Mouse (Mus musculus): ENCODE measurements around the gene Cnksr3.

Cnksr3 gene

DNA sequence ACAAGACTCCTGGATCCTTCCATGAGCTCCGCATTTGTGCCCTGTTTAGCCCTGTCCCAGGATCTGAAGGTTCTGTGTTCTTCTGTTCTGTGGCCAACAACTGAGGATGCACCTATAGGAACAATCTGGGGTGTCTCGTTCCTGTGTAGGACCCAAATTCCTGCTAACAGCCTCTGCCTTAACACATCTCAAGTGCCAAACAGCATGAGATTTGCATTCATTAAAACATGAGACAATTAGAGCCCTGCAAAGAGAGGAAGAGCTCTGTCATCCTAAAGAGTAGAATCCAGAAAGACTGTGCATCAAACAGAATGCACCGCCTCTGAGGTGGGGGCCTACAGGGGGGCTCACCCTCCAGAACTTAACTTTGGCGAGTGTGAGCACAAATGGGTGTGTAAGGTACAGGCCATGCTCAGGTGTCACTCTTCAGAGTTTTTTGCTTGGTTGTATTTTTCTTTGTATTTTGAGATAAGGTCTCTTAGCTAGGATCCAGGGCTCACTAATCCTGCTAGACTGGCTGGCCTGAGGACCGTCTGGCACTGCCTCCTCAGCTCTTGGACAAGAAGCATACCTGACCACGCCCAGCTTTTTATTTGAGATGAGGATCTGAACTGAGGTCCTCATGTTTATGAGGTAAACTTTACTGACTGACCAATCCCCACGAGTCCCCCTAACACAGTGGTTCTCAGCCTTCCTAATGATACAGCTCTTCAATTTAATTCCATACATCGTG is 15.2 kb downstream of the Cnksr3 start:
- DNase-seq (ENCODE audit: low read depth), result no peak

DNA sequence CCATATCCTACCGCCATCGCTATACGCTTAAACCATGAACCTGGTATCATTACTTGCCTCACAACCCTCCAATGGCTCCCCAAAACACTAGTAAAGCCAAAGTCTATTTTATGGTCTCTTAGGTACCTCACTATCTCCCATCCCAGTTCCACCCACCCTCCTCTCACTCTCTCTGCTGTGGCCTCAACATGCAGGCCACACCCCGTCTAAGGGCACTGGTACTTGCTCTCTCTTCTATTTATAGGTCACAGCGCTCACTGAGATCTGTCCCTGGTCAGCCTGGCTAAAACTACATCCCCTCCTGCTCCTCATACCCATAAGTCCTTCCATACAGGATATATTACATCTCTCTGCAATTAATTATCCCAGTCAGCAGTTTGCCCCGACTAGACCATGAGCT is 16.1 kb downstream of the Cnksr3 start:
- no peak for DNase-seq (ENCODE audit: low read depth)

DNA sequence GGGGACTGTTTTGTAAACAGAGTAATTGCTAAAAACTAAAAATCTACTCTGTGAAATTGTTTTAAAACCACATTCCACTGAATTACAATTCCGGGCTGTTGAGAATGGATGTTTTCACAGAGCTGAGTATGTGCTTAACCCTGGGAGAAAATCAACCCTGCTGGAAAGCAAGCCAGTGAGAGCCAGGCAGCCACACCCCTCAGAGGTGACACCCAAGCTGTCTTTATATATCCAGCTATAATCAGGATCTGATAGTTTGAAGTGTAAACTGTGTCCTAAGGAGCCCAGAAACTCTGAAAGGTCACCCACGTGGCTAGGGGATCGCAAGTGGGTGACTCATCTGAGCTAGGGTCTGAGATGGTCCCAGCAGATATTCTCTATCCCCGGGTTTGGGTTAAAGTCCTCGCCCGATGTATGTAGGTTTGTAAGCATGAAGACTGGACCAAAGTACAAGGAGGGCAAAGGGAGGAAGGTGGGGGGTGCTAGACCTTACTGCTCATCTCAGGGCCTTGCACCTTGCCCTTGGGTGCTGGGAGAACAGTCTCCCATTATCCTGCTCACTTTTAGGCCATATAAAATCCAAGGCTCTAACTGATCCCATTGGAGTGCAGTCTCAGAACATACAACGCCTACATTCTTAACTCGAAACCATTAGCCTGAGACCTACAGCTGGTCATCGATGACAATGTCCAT is 20.2 kb downstream of the Cnksr3 start:
- DNase-seq (ENCODE audit: low read depth), result no peak

DNA sequence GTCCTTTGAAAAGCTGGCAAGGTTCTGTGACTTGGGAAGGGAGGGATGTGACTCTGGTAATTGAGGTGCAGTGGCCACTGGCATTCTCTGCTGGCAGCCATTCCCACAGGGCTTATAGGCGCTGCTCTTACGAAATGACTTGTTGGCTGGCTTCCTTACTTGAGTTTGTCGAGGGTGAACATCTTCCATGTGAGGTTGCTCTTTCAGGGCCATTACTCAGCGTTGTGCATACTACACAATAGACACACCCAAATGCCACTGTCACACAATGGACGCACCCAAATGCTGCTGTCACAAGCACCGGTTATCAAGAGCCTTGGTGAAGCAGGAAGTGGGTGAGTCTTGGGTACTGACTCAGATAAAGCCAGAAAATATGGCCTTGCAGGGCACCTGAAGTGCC is 22.8 kb downstream of the Cnksr3 start:
- DNase-seq (ENCODE audit: low read depth), result no peak

DNA sequence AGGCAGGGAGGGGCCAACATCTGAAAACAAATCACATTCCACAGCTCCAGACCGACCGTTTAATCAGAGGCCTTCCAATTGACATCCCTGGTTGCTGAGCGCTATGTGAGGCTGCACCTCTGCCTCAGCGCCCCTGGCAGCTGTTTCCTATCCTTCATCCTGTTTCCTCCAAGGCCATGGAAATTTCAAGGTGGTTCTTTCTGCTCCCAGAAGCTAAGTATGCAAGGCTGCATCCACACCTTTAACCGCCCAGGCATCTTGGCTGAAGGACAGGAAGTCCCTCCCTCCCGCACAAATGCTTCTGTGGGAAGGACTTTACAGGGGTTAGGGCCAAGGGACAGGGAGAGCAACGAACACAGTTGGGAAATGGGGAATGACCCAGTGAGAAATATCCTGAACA is 24.2 kb downstream of the Cnksr3 start:
- DNase-seq (ENCODE audit: low read depth), result no peak

DNA sequence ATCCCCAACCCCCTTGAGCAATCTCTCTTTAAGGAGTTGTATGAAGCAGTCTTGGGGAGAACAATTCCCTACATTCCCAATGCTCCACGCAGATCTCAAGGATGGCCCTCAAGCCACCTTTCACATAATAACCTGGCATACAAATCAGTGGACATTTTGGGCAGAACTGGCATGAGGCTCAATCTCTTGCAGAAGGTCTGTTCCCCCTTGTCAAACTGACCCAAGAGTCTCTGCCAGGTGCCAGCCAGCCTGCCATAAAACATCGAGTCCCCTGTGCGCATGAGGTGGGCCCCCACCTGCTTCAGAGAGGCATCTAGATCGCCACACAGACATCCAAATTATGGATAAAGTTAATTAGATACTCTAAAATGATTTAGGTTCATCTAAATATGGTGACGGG is 25.0 kb downstream of the Cnksr3 start:
- DNase-seq (ENCODE audit: low read depth), result no peak

DNA sequence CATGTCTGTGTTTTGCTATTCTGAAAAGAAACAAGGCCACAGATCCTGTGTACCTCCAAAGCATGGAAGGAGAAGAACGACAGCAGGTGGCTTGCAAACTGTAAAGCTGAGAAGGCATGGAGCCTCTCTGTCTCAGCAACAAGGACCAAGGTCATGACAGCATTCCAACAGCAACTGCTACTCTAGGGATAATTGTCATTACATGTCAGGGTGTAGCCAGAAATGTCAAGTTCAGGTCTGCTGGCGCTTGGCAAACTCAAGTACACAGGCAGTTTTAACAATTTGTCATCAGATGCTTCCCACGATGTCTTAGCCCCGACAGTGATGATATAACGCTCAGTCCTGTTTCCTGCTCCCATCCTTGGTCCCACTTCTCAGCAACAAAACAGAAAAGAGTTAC is 26.0 kb downstream of the Cnksr3 start:
- DNase-seq (ENCODE audit: low read depth), result no peak

DNA sequence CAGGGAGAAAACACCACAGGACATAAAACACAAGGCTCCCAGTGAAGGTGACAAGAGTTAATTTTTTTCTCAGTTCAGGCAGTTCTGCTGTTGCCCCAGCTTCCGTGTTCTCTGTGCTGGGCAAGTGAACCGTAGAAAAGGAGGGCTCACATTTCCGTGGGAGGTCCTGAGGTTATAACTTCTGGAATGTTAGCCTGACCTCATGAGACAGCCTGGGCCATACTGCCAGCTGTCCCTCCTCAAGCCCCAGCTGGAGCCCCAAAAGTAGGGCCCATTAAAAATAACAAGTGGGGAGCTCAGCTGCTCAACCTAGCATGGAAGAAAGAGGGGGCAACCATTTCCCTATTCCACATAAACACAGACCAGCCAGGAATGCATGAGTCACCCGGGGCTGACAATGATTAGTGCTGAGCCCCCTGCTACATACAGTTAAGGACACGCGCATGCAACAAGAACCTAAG is 28.8 kb downstream of the Cnksr3 start:
- DNase-seq (ENCODE audit: low read depth), result no peak

DNA sequence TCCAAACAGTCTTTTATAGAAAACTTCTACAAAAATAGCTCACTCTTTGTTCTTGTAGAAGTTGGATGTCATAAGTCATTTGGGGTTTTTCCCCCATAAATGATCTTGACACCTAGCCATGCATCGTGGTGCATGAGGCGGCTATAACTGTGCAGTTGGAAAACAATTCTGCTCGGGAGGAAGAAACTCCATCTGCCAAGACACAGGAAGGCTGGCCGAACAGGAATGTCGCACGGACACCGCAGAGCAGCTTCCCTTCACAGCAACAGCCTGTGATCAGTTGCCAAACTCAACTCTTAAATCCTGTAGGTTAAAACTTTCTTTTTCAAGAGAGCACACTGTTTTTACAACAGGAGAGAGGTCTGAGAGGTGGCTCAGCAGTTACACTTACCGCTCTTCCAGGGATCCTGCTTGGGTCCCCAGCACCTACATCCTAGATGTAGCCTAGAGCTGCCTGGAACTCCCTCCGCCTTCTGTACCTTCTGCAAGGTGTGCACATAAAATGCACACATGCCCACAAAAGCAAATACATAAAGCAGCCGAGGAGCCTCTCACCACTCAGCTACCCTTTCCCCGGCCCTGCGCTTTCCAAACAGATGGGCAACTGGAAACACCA is 29.4 kb downstream of the Cnksr3 start:
- DNase-seq (ENCODE audit: low read depth), result peak; percentile 54

DNA sequence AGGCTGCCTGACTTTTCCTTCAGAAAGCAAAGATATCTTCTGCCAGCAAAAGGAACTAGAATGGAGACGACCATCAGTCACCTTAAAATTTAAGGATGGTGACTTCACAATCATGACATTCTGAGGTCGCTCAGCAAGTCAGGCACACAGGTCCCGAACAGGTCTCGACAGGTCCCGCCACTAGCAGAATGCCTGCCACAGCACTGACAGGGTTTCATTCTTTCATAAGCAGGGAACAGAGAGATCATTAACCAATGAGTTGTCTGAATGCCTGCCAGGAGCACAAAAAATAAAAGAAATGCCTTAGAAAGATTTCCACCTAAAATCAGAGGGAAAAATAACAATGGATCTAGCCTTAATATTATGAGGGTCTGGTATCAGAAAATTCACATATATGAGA is 31.7 kb downstream of the Cnksr3 start:
- DNase-seq (ENCODE audit: low read depth), result no peak

DNA sequence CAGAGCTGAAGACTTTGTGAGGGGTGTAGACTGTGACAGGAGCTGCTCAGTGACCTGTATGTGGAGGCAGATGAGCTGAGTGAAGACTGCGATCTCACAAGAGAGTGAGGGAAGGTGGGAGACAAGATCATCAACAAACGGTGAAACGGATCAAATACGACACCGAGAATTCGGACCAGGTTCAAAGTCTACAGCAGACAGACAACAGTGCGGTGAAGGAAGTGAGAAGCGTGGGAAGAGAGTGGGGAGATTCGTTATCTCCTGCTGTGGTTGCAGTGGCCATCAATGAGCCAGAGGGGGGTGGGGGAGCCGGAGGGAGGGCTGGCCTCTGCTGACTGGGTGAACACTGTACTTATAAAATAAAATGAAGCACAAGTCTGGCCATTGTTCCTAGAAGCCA is 33.5 kb downstream of the Cnksr3 start:
- no peak for DNase-seq (ENCODE audit: low read depth)

DNA sequence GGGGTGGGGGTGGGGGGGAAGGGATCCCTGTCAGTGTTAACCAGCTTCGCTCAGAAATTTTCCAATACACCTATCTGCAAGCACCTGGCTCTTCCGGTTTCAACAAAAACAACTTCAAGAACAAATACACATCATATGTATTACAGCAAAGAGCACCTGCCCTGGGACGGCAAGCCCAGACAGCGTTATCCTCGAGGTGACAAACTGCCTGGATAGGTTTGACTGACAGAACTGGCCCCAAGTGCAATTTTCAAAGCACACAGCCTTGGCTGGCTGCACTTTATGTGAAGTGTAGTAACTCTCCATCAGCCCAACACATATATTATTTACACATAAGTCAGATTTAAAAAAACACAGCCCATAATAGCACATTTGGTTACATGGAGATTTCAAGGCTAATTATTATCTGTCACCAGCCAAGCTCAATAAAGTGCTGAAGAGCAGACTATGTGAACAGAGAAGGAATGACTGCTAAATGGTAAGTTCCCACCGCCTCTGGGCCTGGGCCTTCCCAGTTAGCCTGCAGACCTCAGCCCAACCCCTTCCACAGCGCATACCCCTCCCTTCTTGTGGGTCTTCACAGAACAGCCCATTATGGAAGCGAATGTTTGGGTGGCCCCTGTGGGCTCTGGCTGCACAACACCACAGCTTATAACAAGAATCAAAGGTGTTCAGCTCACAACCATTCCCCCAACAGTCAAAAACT is 35.7 kb downstream of the Cnksr3 start:
- DNase-seq (ENCODE audit: low read depth), result no peak

DNA sequence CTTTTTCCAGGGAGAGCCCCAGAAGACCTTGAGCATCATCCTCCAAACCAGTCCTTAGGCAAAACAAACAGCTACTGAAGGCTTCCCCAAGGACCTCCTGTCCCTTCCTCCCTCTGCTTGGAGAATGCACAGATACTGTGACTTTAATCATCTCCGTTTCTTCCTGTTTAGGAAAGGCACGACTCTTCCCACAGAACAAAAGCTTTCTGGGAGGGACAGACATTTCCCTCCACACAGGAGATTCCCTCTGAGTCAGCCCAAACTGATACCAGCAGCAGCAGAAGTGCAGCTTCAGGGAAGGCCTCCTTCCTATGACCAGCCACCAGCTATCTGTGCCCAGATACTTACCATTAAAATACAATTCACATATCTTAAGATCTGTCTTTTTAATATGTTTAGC is 37.6 kb downstream of the Cnksr3 start:
- DNase-seq (ENCODE audit: low read depth), result no peak

DNA sequence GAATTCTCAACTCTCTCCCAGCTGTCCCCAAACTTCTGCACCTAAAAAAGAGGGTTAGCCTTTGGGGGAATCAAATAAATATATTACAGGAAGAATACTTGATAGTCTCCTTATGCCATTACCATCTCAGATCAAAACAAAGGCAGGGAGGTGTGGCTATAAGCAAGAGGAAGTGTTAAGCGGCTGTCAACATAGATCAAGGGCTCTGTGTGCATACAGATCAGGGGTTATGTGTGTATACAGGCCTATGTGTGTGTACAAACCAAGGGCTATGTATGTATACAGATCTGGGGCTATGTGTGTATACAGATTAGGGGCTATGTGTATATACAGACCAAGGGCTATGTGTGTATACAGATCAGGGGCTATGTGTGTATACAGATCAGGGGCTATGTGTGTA is 38.9 kb downstream of the Cnksr3 start:
- DNase-seq (ENCODE audit: low read depth), result no peak

DNA sequence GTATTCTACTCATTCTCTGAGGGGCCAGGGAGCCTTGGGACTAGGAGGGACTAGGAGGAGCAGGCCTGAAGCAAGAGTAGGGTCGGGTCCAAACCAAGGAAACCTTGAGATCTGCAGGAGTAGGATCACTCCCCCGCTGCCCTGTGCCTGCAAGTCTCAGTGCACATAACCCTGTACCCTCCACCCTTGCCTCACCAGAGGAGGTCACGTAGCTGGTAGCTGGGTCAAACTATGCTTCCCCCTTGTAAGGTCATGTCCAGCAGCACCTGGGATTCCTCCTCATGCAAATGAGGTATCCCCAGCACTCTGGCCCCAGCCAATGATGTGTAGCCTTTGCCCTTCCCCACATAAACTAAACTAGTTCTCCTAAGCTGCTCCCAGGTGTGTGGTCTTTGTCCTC is 41.6 kb downstream of the Cnksr3 start:
- no peak for DNase-seq (ENCODE audit: low read depth)

DNA sequence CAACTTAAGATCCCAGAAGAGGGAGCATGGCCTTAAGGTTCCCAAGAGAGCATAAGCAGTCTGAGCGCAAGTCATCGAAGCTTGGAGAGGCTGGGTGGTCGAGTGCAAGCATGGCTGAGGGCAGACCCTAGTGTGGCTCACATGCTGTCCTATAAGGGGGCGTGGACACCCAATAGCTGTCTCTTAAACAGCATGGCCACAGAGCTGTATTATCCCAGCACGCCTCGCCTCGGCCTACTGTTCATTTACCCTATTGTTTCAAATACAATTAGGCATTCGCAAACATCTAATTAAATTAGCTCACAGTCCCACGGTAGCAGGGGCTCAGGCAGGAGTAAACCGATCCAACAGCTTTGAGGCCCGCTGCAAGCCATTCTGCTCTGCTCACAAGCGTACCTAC is 49.0 kb downstream of the Cnksr3 start:
- no peak for DNase-seq (ENCODE audit: low read depth)

DNA sequence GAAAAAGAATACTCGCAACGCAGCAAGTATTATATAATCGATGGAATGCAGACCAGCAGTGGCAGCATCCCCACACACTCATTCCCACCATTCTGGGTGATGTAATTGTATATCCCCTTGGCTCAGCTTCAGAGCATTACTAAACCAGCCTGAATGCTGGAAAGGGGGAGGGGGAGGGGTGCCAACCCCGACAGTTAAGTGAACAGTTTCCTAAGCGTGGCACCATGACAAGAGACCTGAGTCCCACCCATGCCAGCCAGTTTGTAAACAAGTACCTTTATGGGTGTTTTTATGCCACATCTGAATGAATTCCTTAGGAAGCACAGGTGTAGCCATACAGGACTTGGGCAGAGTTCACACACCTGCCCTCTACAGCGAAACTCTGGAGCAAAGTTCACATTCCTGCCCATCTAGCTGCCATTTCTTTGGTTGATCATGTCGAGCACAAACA is 53.0 kb downstream of the Cnksr3 start:
- DNase-seq (ENCODE audit: low read depth), result peak; percentile 62

DNA sequence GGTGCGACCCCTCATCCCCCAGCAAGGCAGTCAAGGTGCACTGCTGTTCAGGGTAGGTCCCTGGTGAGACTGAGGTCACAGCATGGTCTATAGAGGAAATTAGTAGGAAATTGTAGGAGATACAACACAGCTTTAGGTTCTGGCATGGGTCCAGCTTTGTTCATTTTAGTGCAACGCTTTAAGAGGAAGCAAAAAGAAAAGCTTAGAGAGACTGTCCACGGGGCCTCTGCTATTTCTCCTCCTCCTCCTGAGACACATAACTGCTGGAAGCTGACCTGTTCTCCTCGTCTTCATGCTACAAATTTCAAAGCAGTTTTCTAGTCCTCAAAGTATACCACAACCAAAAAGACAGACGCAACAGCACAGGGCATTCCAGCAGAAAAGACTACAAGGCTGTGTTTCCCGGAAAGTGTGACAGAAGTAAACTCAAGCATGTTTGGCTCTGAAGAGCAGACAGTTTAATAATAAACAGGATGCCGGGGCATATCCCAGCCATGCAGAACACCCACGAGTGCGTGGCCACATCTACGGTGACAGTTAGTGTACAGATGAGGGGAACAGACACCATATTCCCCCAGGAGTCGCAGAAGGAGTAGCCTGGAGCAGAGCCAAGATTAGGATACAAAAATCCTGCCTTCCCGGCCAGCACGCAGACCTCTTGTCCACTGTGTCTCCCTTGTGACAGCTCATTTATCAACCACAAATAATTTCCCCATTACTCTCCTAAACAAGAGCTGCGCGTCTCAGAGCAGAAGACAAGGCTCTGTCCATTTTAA is 53.6 kb downstream of the Cnksr3 start:
- no peak for DNase-seq (ENCODE audit: low read depth)

DNA sequence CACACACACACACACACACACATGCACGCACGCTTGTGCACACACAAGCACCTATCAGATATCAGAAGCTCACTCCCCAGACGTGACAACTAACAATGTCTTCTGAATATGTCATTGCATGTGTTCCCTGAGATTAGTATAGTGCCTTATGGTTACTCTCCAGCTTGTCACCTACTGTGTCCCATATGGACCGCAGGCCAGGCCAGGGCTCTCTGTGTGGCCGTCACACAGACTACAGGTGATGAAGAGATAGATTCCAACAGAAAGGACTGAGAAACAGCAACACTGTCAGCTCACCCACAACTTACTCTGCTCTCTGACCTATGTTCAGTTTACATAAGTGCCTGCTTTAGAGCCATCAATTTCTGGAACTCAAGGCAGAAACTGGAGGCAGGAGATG is 57.2 kb downstream of the Cnksr3 start:
- no peak for DNase-seq (ENCODE audit: low read depth)

DNA sequence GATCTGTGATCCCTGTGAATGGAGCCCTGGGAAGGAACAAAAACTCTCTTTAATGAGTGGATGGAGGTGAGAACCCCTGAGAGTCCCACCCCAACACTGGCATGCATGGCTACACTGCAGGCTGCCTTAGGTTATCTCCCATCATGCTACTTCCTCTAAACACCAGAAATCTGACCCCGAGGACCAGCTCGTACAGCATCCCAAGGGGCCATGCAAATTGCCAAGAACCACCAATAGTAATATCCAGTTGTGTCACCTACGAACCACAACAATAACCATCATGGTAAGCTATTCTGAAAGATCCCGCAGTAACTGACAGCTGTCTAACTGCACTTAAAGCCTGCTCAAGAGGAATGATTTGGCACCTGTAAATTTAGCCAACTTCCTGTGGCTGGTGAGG is 59.1 kb downstream of the Cnksr3 start:
- DNase-seq (ENCODE audit: low read depth), result no peak

DNA sequence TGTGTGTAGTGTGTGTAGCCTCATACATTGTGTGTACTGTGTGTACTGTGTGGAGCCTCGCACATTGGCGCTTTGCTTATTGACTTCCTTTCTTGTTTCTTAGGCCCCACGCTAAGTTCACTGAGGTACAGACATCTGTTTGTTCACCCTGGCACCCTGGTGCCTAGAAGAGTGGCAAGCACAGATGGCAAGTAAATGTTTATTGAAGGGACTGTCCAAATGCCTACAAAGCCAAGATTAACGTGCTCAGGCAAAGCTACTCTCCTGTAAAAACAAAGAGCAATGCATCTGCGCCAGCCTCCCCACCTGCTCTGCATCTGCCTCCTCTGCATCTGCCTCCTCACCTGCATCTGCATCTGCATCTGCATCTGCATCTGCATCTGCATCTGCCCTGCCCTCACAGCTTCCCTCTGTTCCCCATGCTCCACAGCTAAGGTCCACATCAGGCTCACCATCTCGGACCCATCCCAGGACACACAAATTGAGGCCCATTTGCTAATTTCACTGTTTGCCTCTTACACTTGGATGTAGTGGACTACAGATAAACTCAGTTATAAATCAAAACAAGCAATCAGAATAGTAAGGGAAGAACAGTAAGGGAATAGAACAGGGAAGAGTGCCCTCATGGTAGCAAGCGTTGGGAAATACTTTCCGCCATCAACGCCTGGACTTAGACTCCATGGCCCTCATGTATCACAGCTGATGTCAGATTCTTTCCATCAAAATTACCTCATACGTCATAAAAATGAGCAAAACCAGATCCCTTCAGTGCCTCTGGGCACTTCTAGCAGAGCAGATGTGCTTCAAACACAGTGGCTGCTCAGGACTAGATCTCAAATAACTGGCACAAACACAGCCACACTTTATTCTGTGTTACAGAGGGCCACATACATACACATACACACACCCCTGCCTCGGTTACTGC is 62.1 kb downstream of the Cnksr3 start:
- no peak for DNase-seq (ENCODE audit: low read depth)
